Mouse (Mus musculus): ENCODE results near the gene Tuba1c. TPM values are rescaled to one million over a fixed set of nuclear protein-coding genes. Genes with fewer than 3 reads are reported as not detected.

Tuba1c gene
- total and polyA plus RNA-seq, 3 experiments = 129 to 163 TPM; not detected in 1

DNA sequence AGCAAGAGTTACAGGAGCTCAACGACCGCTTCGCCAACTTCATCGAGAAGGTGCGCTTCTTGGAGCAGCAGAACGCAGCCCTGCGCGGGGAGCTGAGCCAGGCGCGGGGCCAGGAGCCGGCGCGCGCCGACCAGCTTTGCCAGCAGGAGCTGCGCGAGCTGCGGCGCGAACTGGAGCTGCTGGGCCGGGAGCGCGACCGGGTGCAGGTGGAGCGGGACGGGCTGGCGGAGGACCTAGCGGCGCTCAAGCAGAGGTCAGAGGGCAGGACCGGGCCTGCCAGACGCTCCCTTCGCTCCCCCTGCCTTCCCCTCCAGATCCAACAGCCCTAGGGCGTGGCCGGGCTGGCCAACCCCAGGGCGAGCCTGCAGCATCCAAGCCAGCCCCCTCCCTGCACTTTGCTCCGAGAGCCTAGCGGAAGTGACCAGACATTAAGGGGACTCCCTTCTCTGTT is 25.8 kb downstream of the Tuba1c start:
- Histone ChIP-seq H3K9ac (ENCODE audit: control insufficient read depth, low read depth, low read length, poor library complexity, severe bottlenecking) (no peak overlapping the region), H3K27ac (ENCODE audit: control insufficient read depth, low read depth, low read length) (no peak overlapping the region), H3K4me1 (ENCODE audit: control insufficient read depth in 1 of 2, insufficient read depth in 2 of 2, low read length in 2 of 2) (no peaks in the 10 kb centered on the region), H3K36me3 (ENCODE audit: control insufficient read depth in 1 of 2, insufficient read depth in 2 of 2, low read length in 2 of 2) (no peaks in the 10 kb centered on the region), H3K9me3 (replicated peaks; ENCODE audit: insufficient read depth, low read length) (no peaks in the 10 kb centered on the region), H3K27me3 (ENCODE audit: control insufficient read depth in 1 of 2, insufficient read depth in 2 of 2, low read length in 2 of 2) (peaks cover 9 to 12% of the 10 kb centered on the region in 2 experiments; a peak in 3 of 4 replicates), H3K79me2 (ENCODE audit: control insufficient read depth, insufficient read depth, low read length, poor library complexity) (no peaks in the 10 kb centered on the region), H3K4me3 (ENCODE audit: control insufficient read depth in 1 of 2, insufficient read depth in 1 of 2, low read depth in 2 of 2, low read length in 2 of 2) (no peak overlapping the region)
- TF ChIP-seq TCF12 (IDR thresholded peaks at IDR 0.05; ENCODE audit: low read depth, low read length) = no peak
- TF ChIP-seq MEF2A (IDR thresholded peaks at IDR 0.05; ENCODE audit: extremely low read depth, insufficient replicate concordance, low read depth, low read length, poor library complexity, severe bottlenecking) = no peak
- TF ChIP-seq ETS1 (IDR thresholded peaks at IDR 0.05; ENCODE audit: low read depth, low read length) = no peak
- no peak for TF ChIP-seq GATA1 (IDR thresholded peaks at IDR 0.05; ENCODE audit: low read depth, low read length)
- TF ChIP-seq BHLHE40 (IDR thresholded peaks at IDR 0.05; ENCODE audit: borderline replicate concordance, low read depth, low read length) = no peak
- no peak for TF ChIP-seq CTCF (IDR thresholded peaks at IDR 0.05 in 2 of 3, conservative IDR thresholded peaks at IDR 0.05 in 1 of 3; ENCODE audit: control insufficient read depth in 1 of 3, insufficient read depth in 1 of 3, low read depth in 2 of 3, low read length in 3 of 3, poor library complexity in 1 of 3, severe bottlenecking in 1 of 3)
- no peak for TF ChIP-seq MAZ (IDR thresholded peaks at IDR 0.05; ENCODE audit: low read depth, low read length)
- TF ChIP-seq NRF1 (IDR thresholded peaks at IDR 0.05; ENCODE audit: insufficient read depth, low read depth, low read length, poor library complexity, severe bottlenecking) = no peak
- no peak for TF ChIP-seq MXI1 (IDR thresholded peaks at IDR 0.05; ENCODE audit: low read depth, low read length)
- no peak for TF ChIP-seq USF1 (IDR thresholded peaks at IDR 0.05; ENCODE audit: low read depth, low read length)
- no peak for TF ChIP-seq POLR2A (IDR thresholded peaks at IDR 0.05; ENCODE audit: control insufficient read depth in 1 of 2, insufficient read depth in 1 of 2, low read depth in 1 of 2, low read length in 2 of 2, poor library complexity in 1 of 2)
- TF ChIP-seq ZNF384 (IDR thresholded peaks at IDR 0.05; ENCODE audit: low read depth, low read length) = no peak
- no peak for TF ChIP-seq HCFC1 (IDR thresholded peaks at IDR 0.05; ENCODE audit: low read depth, low read length)
- no peak for TF ChIP-seq RAD21 (IDR thresholded peaks at IDR 0.05; ENCODE audit: low read depth, low read length)
- no peak for TF ChIP-seq ZKSCAN1 (IDR thresholded peaks at IDR 0.05; ENCODE audit: low read depth, low read length)
- no peak for TF ChIP-seq CHD1 (IDR thresholded peaks at IDR 0.05; ENCODE audit: low read depth, low read length)
- TF ChIP-seq ZC3H11A (IDR thresholded peaks at IDR 0.05; ENCODE audit: low read depth, low read length) = no peak
- no peak for TF ChIP-seq SIN3A (IDR thresholded peaks at IDR 0.05; ENCODE audit: low read length)
- TF ChIP-seq ELF1 (IDR thresholded peaks at IDR 0.05; ENCODE audit: low read depth, low read length) = no peak
- no peak for DNase-seq (ENCODE audit: low read depth, low spot score)

DNA sequence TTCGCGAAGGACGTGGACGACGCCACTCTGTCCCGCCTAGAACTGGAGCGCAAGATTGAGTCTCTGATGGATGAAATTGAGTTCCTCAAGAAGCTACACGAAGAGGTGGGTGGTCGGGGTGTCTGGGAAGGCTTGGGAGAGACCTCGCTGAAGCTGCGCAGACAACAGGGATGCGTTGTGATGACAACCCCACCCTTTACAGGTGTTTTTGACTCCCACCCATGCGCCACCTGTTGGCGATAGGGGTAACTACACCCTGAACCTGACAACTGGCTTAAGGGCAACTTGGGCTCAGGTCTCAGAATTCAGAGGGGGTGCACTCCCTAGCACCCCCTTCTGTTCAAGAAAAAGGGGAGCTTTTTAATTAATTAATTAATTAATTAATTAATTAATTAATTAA is 26.6 kb downstream of the Tuba1c start:
- TF ChIP-seq MEF2A (IDR thresholded peaks at IDR 0.05; ENCODE audit: extremely low read depth, insufficient replicate concordance, low read depth, low read length, poor library complexity, severe bottlenecking) = no peak
- no peak for TF ChIP-seq ZMIZ1 (IDR thresholded peaks at IDR 0.05; ENCODE audit: low read depth, low read length)
- no peak for TF ChIP-seq E2F4 (IDR thresholded peaks at IDR 0.05; ENCODE audit: borderline replicate concordance, low read depth, low read length)
- TF ChIP-seq ZC3H11A (IDR thresholded peaks at IDR 0.05; ENCODE audit: low read depth, low read length) = peak; percentile 4; the same call in 1 of the 2 replicates
- TF ChIP-seq SMC3 (IDR thresholded peaks at IDR 0.05; ENCODE audit: low read depth, low read length) = peak; percentile 59
- no peak for TF ChIP-seq CHD2 (IDR thresholded peaks at IDR 0.05; ENCODE audit: low read length)
- TF ChIP-seq CTCF (IDR thresholded peaks at IDR 0.05 in 2 of 3, conservative IDR thresholded peaks at IDR 0.05 in 1 of 3; ENCODE audit: control insufficient read depth in 1 of 3, insufficient read depth in 1 of 3, low read depth in 2 of 3, low read length in 3 of 3, poor library complexity in 1 of 3, severe bottlenecking in 1 of 3) = peak; percentile 75 to 79 (median 77)
- no peak for TF ChIP-seq ELF1 (IDR thresholded peaks at IDR 0.05; ENCODE audit: low read depth, low read length)
- TF ChIP-seq POLR2A (IDR thresholded peaks at IDR 0.05; ENCODE audit: control insufficient read depth in 1 of 2, insufficient read depth in 1 of 2, low read depth in 1 of 2, low read length in 2 of 2, poor library complexity in 1 of 2) = no peak
- TF ChIP-seq MAX (IDR thresholded peaks at IDR 0.05; ENCODE audit: low read length) = no peak
- 0 out of 2 replicates have a peak, but pooled peaks have one; percentile 26 for TF ChIP-seq MAZ (IDR thresholded peaks at IDR 0.05; ENCODE audit: low read depth, low read length)
- peaks cover 13 to 15% of the 10 kb centered on the region in 2 experiments for H3K27me3 ChIP-seq (ENCODE audit: control insufficient read depth in 1 of 2, insufficient read depth in 2 of 2, low read length in 2 of 2)
- no peak overlapping the region for H3K4me3 ChIP-seq (ENCODE audit: control insufficient read depth in 1 of 2, insufficient read depth in 1 of 2, low read depth in 2 of 2, low read length in 2 of 2)
- no peaks in the 10 kb centered on the region for H3K79me2 ChIP-seq (ENCODE audit: control insufficient read depth, insufficient read depth, low read length, poor library complexity)
- H3K36me3 ChIP-seq (ENCODE audit: control insufficient read depth in 1 of 2, insufficient read depth in 2 of 2, low read length in 2 of 2) = no peaks in the 10 kb centered on the region
- H3K9ac ChIP-seq (ENCODE audit: control insufficient read depth, low read depth, low read length, poor library complexity, severe bottlenecking) = no peak overlapping the region
- peak; percentile 63 for DNase-seq (ENCODE audit: low read depth, low spot score)
- H3K4me1 ChIP-seq (ENCODE audit: control insufficient read depth in 1 of 2, insufficient read depth in 2 of 2, low read length in 2 of 2) = no peaks in the 10 kb centered on the region
- no peaks in the 10 kb centered on the region for H3K9me3 ChIP-seq (replicated peaks; ENCODE audit: insufficient read depth, low read length)
- no peak overlapping the region for H3K27ac ChIP-seq (ENCODE audit: control insufficient read depth, low read depth, low read length)
